ENCODE assay signal across 10 mouse cellular contexts in genomic region chr9:66615141-66615540, GRCm38 (mm10). TPM values are rescaled to one million over a fixed set of nuclear protein-coding genes. Genes with fewer than 3 reads are reported as not detected.
DNase-seq lines count a peak whose midpoint lies in the region; ATAC-seq and TF ChIP-seq lines count a peak whose summit lies in the region.
"Had no signal": no experiment of that assay in that cellular context is flagged by ENCODE, and none has a peak within 500 bp of the region (broad histone marks: within the 10 kb centered on the region; RNA-seq: fewer than 3 reads in every experiment).

No protein-coding gene starts in this region.

- H3K4me3 ChIP-seq in small intestine, adult 2 months (ENCODE audit: low read depth, low read length), result no peak overlapping the region
- no peak overlapping the region for H3K4me3 ChIP-seq in hindbrain, postnatal 0 days (ENCODE audit: low read length)
- H3K4me3 ChIP-seq: limb, embryonic 13.5 days had no signal

- peak overlapping the region; percentile 14 for H3K27ac ChIP-seq in small intestine, adult 2 months (ENCODE audit: insufficient read depth, low read depth, low read length)
- H3K27ac ChIP-seq in hindbrain, postnatal 0 days, result no peak overlapping the region
- H3K27ac ChIP-seq: limb, embryonic 13.5 days had no signal

- ATAC-seq in activated CD4-positive, CD25-positive, alpha-beta regulatory T cell, adult 4 months, result peak; percentile 78
- ATAC-seq in hindbrain, postnatal 0 days, result no peak
- ATAC-seq: forebrain, postnatal 0 days had no signal

- H3K9me3 ChIP-seq in hindbrain, postnatal 0 days (ENCODE audit: low read length), result no peaks in the 10 kb centered on the region

- no peak for TF ChIP-seq POLR2A in small intestine, adult 2 months (IDR thresholded peaks at IDR 0.05; ENCODE audit: low read depth, low read length)

- H3K27me3 ChIP-seq in small intestine, adult 2 months (ENCODE audit: control insufficient read depth, insufficient read depth, low read length), result no peaks in the 10 kb centered on the region
- no peaks in the 10 kb centered on the region for H3K27me3 ChIP-seq in hindbrain, postnatal 0 days (ENCODE audit: insufficient read depth, low read length)
- H3K27me3 ChIP-seq: limb, embryonic 13.5 days had no signal

- no peak for TF ChIP-seq CTCF in small intestine, adult 2 months (IDR thresholded peaks at IDR 0.05; ENCODE audit: extremely low read depth, insufficient read length, insufficient replicate concordance, low read depth, low read length)
- TF ChIP-seq CTCF in hindbrain, postnatal 0 days (IDR thresholded peaks at IDR 0.05; ENCODE audit: low read depth), result no peak

- H3K36me3 ChIP-seq in small intestine, adult 2 months (ENCODE audit: control insufficient read depth, insufficient read depth, low read length), result no peaks in the 10 kb centered on the region
- no peaks in the 10 kb centered on the region for H3K36me3 ChIP-seq in hindbrain, postnatal 0 days (ENCODE audit: insufficient read depth, low read length)
- H3K36me3 ChIP-seq: limb, embryonic 13.5 days had no signal

- no peak overlapping the region for H3K9ac ChIP-seq in hindbrain, postnatal 0 days (replicated peaks; ENCODE audit: low read length)
- H3K9ac ChIP-seq: forebrain, postnatal 0 days; limb, embryonic 13.5 days had no signal

- H3K4me2 ChIP-seq in hindbrain, postnatal 0 days (ENCODE audit: low read depth, low read length), result no peak overlapping the region
- H3K4me2 ChIP-seq: limb, embryonic 13.5 days had no signal

- 61% methylated on average over 9 of the region's 9 CpGs for WGBS in small intestine, adult 2 months
- WGBS in hindbrain, postnatal 0 days, result 79% methylated on average over 9 of the region's 9 CpGs

- peaks cover 12% of the 10 kb centered on the region; the same call in 1 of the 2 replicates for H3K4me1 ChIP-seq in small intestine, adult 2 months (ENCODE audit: control insufficient read depth, insufficient read depth, insufficient read length, low read length)
- no peaks in the 10 kb centered on the region for H3K4me1 ChIP-seq in hindbrain, postnatal 0 days (ENCODE audit: insufficient read depth, low read length)

- peak; percentile 25 for DNase-seq in lung, postnatal 10 days
- DNase-seq in lung, postnatal 14 days, result no peak
- DNase-seq in thymus, postnatal 4 days, result peak; percentile 70
- DNase-seq in right cerebral cortex, postnatal 4 days, result no peak
- DNase-seq in hindbrain, postnatal 0 days (ENCODE audit: low spot score), result no peak
- DNase-seq: cerebellum, adult 11 months; forebrain, postnatal 0 days had no signal

RNA-seq across cellular contexts. Expression of gene Usp3, which starts 22.2 kb away (rescaled TPM):
- polyA plus RNA-seq in activated CD4-positive, CD25-positive, alpha-beta regulatory T cell, adult 4 months (2017; shearing (Covaris generic)), result 100 to 1,000 TPM in 1 of 2 experiments, 10 to 100 TPM in 1; 95.5 to 156 TPM
- polyA plus RNA-seq in small intestine, adult 2 months (2012; rRNA removed), result 9.4 and 19.8 TPM in 2 replicates
- 27.2 and 28.4 TPM in 2 replicates for total RNA-seq in hindbrain, postnatal 0 days (2014; rRNA removed)
- 39.6 and 46.8 TPM in 2 replicates for polyA plus RNA-seq in hindbrain, postnatal 0 days (2015; fragmentation: Nextera tagmentation; extraction: Ambion mirVana)

Comparison
In these comparisons a context has a peak if more than half of its experiments do, and no peak if none do; other contexts are left out.
1. DNase-seq: peak in lung, postnatal 10 days (single experiment) and thymus, postnatal 4 days (single experiment); none in lung, postnatal 14 days (single experiment), right cerebral cortex, postnatal 4 days (single experiment) and hindbrain, postnatal 0 days (single experiment).